Mouse (Mus musculus): ENCODE measurements around the gene Gas7.

GRCm38 (mm10) chr11:67586231-67586994 lies 131.2 kb downstream of the Gas7 start:
- no peak for TF ChIP-seq CTCF (IDR thresholded peaks at IDR 0.05; ENCODE audit: insufficient read depth, low read length)
- TF ChIP-seq POLR2A (IDR thresholded peaks at IDR 0.05; ENCODE audit: borderline replicate concordance, extremely low read depth, low read depth, low read length): no peak

Measured in lung, adult 2 months (tissue).